Mouse (Mus musculus): ENCODE data around the gene Cachd1. TPM values are rescaled to one million over a fixed set of nuclear protein-coding genes. Genes with fewer than 3 reads are reported as not detected.

The Cachd1 gene
- total and polyA plus RNA-seq, 2 experiments = 0.46 to 1.1 TPM

DNA sequence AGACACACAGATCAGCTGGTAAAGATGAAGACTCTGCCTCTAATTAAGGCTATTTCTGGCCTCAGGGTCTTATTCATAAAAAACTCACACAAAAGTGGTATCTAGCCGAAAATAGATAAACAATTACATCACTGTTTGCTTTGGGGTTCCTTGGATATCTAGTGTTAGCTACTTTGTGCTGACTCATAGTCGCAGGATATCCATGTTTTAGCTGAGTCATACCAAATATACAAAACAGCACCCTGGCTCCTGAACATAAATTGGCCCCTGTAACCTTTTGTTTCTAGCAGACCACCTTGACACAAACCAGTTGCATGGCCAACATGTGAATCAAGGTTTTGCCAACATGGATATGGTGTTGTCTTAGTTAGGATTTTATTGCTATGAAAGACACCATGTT is 24.2 kb upstream of the Cachd1 start:
- peaks cover 2% of the 10 kb centered on the region; the same call in 1 of the 2 replicates for H3K4me1 ChIP-seq (ENCODE audit: control insufficient read depth, insufficient read depth, low read length)
- WGBS = 48% methylated on average over 2 of the region's 2 CpGs
- H3K9ac ChIP-seq (ENCODE audit: low read depth, low read length) = no peak overlapping the region
- H3K27ac ChIP-seq (replicated peaks; ENCODE audit: insufficient read depth, low read depth, low read length) = no peak overlapping the region
- no peaks in the 10 kb centered on the region for H3K27me3 ChIP-seq (ENCODE audit: control insufficient read depth, insufficient read depth, low read length)
- DNase-seq (ENCODE audit: extremely low read depth, low read depth, low spot score) = no peak
- no peak overlapping the region for H3K4me3 ChIP-seq (ENCODE audit: insufficient read depth, low read depth, low read length)
- H3K79me2 ChIP-seq (ENCODE audit: control insufficient read depth, insufficient read depth, low read length) = no peaks in the 10 kb centered on the region
- no peaks in the 10 kb centered on the region for H3K36me3 ChIP-seq (ENCODE audit: control insufficient read depth, insufficient read depth, low read length)
- TF ChIP-seq POLR2A (IDR thresholded peaks at IDR 0.05; ENCODE audit: extremely low read depth, insufficient read depth, low read length) = no peak

DNA sequence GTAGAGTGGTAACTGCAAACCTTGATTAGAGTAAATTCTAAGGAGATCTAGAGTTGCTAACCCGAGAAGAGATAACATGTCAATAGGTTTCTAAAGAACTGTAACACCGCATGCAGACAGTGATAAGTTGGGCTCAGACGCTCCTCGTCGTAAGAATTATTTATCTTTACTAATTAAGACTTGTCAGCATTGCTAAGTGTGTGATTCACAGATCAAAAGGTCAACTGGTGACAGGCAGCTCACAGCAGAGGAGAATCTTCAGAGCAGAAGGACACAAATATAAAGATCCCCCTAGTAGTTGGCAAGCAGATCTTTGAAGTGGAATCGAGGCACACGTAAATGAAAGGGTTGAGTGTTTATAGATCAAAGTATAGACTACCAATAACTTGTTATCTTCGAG is 20.8 kb upstream of the Cachd1 start:
- no peaks in the 10 kb centered on the region for H3K79me2 ChIP-seq (ENCODE audit: control insufficient read depth, insufficient read depth, low read length)

DNA sequence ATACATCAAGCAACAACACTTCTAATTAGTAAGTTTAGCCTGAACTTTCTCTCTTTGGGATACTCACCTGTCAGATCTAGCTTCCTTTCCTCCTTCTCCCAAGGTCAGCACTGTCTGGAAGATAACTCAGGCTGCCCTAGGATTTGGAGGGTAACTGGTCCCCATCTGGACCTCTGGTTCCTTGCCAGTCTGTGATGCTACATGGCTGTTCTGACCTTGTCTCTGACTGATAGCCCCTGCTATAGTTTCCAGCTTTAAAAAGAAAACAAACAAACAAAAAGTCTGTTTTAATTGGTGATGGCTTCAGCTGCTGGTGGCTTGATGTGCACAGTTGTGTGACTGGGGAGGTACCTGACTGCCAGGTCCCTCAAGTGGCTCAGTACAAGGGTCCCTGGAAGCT is 20.0 kb upstream of the Cachd1 start:
- Histone ChIP-seq H3K36me3 (ENCODE audit: control insufficient read depth, insufficient read depth, low read length) (no peaks in the 10 kb centered on the region), H3K4me1 (ENCODE audit: control insufficient read depth, insufficient read depth, low read length) (peaks cover 2% of the 10 kb centered on the region; the same call in 1 of the 2 replicates), H3K79me2 (ENCODE audit: control insufficient read depth, insufficient read depth, low read length) (no peaks in the 10 kb centered on the region), H3K4me3 (ENCODE audit: insufficient read depth, low read depth, low read length) (no peak overlapping the region), H3K27ac (replicated peaks; ENCODE audit: insufficient read depth, low read depth, low read length) (no peak overlapping the region), H3K9ac (ENCODE audit: low read depth, low read length) (no peak overlapping the region), H3K27me3 (ENCODE audit: control insufficient read depth, insufficient read depth, low read length) (no peaks in the 10 kb centered on the region)
- no peak for DNase-seq (ENCODE audit: extremely low read depth, low read depth, low spot score)
- TF ChIP-seq CTCF (IDR thresholded peaks at IDR 0.05; ENCODE audit: low read depth, low read length) = no peak
- no peak for TF ChIP-seq POLR2A (IDR thresholded peaks at IDR 0.05; ENCODE audit: extremely low read depth, insufficient read depth, low read length)

More for the DNA sequence above, 20.8 kb upstream of the Cachd1 start:
- TF ChIP-seq POLR2A (IDR thresholded peaks at IDR 0.05; ENCODE audit: extremely low read depth, insufficient read depth, low read length) (no peak), CTCF (IDR thresholded peaks at IDR 0.05; ENCODE audit: low read depth, low read length) (no peak)
- H3K36me3 ChIP-seq (ENCODE audit: control insufficient read depth, insufficient read depth, low read length) = no peaks in the 10 kb centered on the region
- no peak for DNase-seq (ENCODE audit: extremely low read depth, low read depth, low spot score)
- H3K4me1 ChIP-seq (ENCODE audit: control insufficient read depth, insufficient read depth, low read length) = peaks cover 2% of the 10 kb centered on the region; the same call in 1 of the 2 replicates
- no peaks in the 10 kb centered on the region for H3K27me3 ChIP-seq (ENCODE audit: control insufficient read depth, insufficient read depth, low read length)
- H3K27ac ChIP-seq (replicated peaks; ENCODE audit: insufficient read depth, low read depth, low read length) = no peak overlapping the region
- no peak overlapping the region for H3K4me3 ChIP-seq (ENCODE audit: insufficient read depth, low read depth, low read length)
- 37% methylated on average over 8 of the region's 8 CpGs for WGBS
- H3K9ac ChIP-seq (ENCODE audit: low read depth, low read length) = no peak overlapping the region

DNA sequence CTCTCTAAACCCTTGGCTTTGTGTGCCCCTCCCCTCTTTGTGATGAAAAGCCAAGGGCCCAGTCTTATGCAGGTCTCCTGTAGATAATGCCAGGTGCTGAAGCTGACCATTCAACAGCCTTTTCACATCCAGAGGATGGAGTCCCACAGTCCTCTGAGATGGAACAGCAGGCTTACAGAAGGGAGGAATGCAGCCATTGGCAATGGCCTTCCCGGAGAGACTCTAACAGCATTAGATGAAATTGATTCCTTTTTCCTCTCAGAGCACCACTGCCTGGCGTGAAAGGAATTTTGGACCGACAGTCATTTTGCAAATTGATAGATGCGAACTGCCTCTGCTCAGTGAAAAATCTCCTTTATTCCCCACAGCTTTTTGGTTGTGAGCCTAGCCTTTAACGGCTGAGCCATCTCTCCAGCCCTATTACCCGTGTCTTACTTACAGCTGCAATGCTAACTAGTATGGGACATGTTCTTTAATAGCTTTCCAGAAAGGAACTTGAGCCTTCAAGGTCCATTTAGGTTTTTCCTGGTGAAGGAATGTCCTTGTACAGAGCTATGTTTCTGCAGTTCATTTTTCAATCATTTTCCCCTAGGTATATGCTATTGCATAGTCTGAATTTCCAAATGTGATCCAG is 18.1 kb upstream of the Cachd1 start:
- Histone ChIP-seq H3K79me2 (ENCODE audit: control insufficient read depth, insufficient read depth, low read length) (no peaks in the 10 kb centered on the region), H3K9ac (ENCODE audit: low read depth, low read length) (no peak overlapping the region), H3K27me3 (ENCODE audit: control insufficient read depth, insufficient read depth, low read length) (no peaks in the 10 kb centered on the region), H3K4me1 (ENCODE audit: control insufficient read depth, insufficient read depth, low read length) (peaks cover 2% of the 10 kb centered on the region; the same call in 1 of the 2 replicates), H3K36me3 (ENCODE audit: control insufficient read depth, insufficient read depth, low read length) (no peaks in the 10 kb centered on the region), H3K27ac (replicated peaks; ENCODE audit: insufficient read depth, low read depth, low read length) (no peak overlapping the region), H3K4me3 (ENCODE audit: insufficient read depth, low read depth, low read length) (no peak overlapping the region)
- no peak for DNase-seq (ENCODE audit: extremely low read depth, low read depth, low spot score)
- no peak for TF ChIP-seq POLR2A (IDR thresholded peaks at IDR 0.05; ENCODE audit: extremely low read depth, insufficient read depth, low read length)
- no peak for TF ChIP-seq CTCF (IDR thresholded peaks at IDR 0.05; ENCODE audit: low read depth, low read length)
- WGBS = 89% methylated on average over 6 of the region's 6 CpGs

DNA sequence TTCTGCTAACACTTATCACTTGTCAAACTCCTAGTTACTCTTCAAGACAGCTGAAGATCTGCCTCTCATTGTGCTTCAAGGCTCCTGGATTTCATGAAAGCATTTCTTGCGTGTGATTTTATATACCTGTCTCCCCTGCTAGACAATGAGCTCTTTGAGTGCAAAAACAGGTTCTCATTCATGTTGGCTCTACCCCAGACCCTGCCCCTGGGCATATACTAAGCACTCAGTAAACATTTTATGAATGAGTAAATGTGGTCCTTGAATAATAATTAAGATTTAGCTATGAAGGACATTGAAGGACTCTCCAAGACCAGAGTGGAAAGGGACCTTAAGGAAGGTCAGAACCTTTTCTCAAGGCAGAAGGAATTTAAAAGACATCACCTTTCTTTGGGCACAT is 16.9 kb upstream of the Cachd1 start:
- Histone ChIP-seq H3K9ac (ENCODE audit: low read depth, low read length) (no peak overlapping the region), H3K79me2 (ENCODE audit: control insufficient read depth, insufficient read depth, low read length) (no peaks in the 10 kb centered on the region), H3K4me3 (ENCODE audit: insufficient read depth, low read depth, low read length) (no peak overlapping the region), H3K4me1 (ENCODE audit: control insufficient read depth, insufficient read depth, low read length) (peaks cover 2% of the 10 kb centered on the region; the same call in 1 of the 2 replicates), H3K27me3 (ENCODE audit: control insufficient read depth, insufficient read depth, low read length) (no peaks in the 10 kb centered on the region), H3K36me3 (ENCODE audit: control insufficient read depth, insufficient read depth, low read length) (no peaks in the 10 kb centered on the region), H3K27ac (replicated peaks; ENCODE audit: insufficient read depth, low read depth, low read length) (no peak overlapping the region)
- 98% methylated on average over 1 of the region's 1 CpGs for WGBS
- TF ChIP-seq POLR2A (IDR thresholded peaks at IDR 0.05; ENCODE audit: extremely low read depth, insufficient read depth, low read length) (no peak), CTCF (IDR thresholded peaks at IDR 0.05; ENCODE audit: low read depth, low read length) (no peak)
- DNase-seq (ENCODE audit: extremely low read depth, low read depth, low spot score) = no peak

DNA sequence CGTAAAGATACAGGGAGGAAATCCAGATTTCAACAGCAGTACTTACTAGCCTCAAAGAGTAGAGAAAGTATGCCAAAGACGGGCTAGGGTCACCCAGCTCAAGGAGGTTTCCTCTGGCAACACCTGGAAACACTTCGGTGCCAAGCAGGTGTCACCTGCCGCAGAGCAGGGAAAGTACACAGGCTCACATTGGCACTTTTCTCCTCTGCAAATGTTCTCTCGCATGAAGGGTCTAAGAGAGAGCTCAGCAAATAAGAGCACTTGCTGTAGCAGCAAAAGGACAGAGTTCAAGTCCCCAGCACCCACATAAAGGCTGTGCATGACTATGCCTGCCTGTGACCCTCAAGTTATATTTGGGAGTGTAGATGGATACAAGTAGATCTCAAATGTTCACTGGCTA is 16.1 kb upstream of the Cachd1 start:
- H3K9ac ChIP-seq (ENCODE audit: low read depth, low read length) = no peak overlapping the region
- DNase-seq (ENCODE audit: extremely low read depth, low read depth, low spot score) = no peak
- peaks cover 2% of the 10 kb centered on the region; the same call in 1 of the 2 replicates for H3K4me1 ChIP-seq (ENCODE audit: control insufficient read depth, insufficient read depth, low read length)
- no peaks in the 10 kb centered on the region for H3K79me2 ChIP-seq (ENCODE audit: control insufficient read depth, insufficient read depth, low read length)
- H3K27me3 ChIP-seq (ENCODE audit: control insufficient read depth, insufficient read depth, low read length) = no peaks in the 10 kb centered on the region
- H3K36me3 ChIP-seq (ENCODE audit: control insufficient read depth, insufficient read depth, low read length) = no peaks in the 10 kb centered on the region
- no peak overlapping the region for H3K27ac ChIP-seq (replicated peaks; ENCODE audit: insufficient read depth, low read depth, low read length)
- 89% methylated on average over 5 of the region's 5 CpGs for WGBS
- no peak overlapping the region for H3K4me3 ChIP-seq (ENCODE audit: insufficient read depth, low read depth, low read length)
- no peak for TF ChIP-seq CTCF (IDR thresholded peaks at IDR 0.05; ENCODE audit: low read depth, low read length)
- no peak for TF ChIP-seq POLR2A (IDR thresholded peaks at IDR 0.05; ENCODE audit: extremely low read depth, insufficient read depth, low read length)
